Mouse (Mus musculus): ENCODE measurements at regions not wholly inside any gene's neighbourhood (a gene's known extent, or its start where the extent isn't known, plus 50 kb on each side); places are given as distances from the start of the nearest gene placed in this dataset.

DNA sequence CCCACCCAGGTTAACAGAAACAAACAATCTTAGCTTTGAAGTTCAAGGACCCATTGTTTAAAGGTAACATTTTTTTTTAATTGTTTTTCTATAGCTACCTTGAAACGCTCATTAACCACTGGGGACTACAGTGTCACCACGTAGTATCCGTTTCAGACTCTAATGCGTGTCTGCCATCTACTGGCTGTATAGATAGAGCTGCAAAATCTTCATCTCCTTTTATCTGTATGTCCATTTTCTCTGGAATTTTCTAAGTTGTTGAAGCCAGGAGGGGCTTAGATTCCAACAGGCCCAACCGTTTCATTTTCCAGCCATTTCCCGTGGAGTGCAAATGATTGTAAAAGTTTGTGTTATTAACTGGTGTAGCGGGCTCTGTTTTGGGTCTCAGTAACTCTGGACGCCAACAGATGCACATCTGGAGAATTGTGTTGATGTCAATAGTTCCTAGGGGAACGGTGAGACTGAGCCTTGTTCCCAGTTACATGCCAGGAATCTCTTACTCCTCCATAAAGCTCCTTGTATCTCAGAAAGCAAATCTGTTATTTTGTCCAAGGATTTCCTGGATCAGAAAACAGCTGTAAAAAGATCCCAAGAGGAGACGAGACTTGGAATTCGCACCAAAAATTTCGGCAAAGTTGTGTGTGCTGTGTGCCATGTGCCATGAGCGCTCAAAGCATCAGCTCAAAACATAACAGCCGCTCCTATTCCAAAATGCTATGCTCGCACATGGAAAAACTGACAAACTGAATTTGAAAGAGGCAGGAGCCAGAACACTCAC, 158.8 kb upstream of the Phyhipl start:
- DNase-seq (ENCODE audit: low spot score in 2 of 2) = no peak

DNA sequence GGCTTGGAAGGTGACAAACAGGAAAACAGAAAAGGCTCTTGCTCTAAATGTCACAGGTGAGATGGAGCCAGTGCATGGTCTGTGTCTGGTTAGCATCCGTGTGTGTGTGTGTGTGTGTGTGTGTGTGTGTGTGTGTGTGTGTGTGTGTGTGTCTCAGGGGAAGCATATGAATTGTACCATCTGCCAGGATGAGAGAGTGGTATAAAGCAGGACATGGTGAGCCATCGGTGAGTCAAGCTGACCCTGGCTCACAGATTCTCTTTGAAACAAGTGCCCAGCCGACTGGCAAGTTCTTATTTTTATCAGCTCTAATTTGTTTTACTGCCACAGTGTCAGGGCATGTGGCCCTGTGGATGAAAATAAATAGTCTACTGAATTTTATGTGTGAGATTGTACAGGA, 153.6 kb upstream of the Phyhipl start:
- no peak for DNase-seq (ENCODE audit: low spot score in 2 of 2)

GRCm38 (mm10) chr10:70806786-70807385, 151.1 kb upstream of the Phyhipl start:
- DNase-seq (ENCODE audit: low spot score in 2 of 2) = no peak

- no peak for DNase-seq (ENCODE audit: low spot score in 2 of 2)
Measured at GRCm38 (mm10) chr10:70800736-70801306, 145.1 kb upstream of the Phyhipl start.

DNA sequence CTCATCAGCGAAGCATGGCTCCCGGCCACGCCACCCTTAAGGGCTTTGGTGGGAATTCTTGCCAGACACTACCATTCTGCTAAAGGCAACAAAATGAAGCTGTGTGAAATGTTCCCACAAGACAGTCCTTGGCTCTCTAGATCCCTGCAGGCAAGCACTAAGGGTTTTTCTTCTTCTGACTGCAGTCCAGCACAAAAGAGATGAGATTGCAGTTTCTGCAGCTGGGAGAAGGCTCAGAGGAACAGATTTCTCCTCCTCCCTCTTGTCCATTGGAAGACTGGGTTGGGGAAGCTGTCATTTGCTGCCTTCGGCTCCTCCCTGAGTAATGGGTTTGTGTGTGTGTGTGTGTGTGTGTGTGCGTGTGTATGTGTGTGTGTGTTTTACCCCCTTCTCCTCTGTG, 144.1 kb upstream of the Phyhipl start:
- no peak for DNase-seq (ENCODE audit: low spot score in 2 of 2)

DNA sequence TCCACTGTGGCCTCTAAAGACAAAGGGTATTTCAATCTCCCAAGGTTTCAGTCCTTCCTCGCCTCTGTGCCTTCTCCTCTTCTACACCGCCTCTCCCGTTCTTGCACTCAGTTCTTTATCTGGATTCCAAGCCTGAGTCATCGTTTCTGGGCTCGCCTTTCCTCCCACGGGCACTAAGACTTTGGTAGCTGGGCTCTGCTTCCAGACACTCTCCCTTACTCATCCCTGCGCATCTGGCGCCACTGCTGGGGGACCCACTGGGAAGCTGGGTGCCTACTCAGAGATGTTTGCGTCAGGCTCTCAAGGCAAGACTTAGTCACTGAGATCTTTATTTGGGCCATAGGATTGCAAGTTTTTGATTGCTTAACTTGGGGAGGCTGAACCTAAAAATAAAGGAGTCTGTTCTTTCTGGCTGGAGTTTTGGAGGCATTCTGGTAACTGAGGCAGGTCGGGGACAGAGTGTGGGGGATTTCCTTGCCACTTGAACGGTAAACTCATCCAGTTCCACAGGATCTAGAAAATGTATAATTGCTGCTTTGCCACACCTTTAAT, 143.5 kb upstream of the Phyhipl start:
- DNase-seq (ENCODE audit: low spot score in 2 of 2) = no peak

- no peak for DNase-seq (ENCODE audit: low spot score in 2 of 2)
Measured at GRCm38 (mm10) chr10:70788814-70789452, 133.2 kb upstream of the Phyhipl start.

GRCm38 (mm10) chr10:70781036-70781435, 125.3 kb upstream of the Phyhipl start:
- DNase-seq (ENCODE audit: low spot score in 2 of 2) = no peak

GRCm38 (mm10) chr10:70778596-70778995, 122.8 kb upstream of the Phyhipl start:
- DNase-seq (ENCODE audit: low spot score in 2 of 2) = no peak

- no peak for DNase-seq (ENCODE audit: low spot score in 2 of 2)
Measured at GRCm38 (mm10) chr10:70774571-70774970, 118.8 kb upstream of the Phyhipl start.

GRCm38 (mm10) chr10:70774159-70774558, 118.4 kb upstream of the Phyhipl start:
- no peak for DNase-seq (ENCODE audit: low spot score in 2 of 2)

DNA sequence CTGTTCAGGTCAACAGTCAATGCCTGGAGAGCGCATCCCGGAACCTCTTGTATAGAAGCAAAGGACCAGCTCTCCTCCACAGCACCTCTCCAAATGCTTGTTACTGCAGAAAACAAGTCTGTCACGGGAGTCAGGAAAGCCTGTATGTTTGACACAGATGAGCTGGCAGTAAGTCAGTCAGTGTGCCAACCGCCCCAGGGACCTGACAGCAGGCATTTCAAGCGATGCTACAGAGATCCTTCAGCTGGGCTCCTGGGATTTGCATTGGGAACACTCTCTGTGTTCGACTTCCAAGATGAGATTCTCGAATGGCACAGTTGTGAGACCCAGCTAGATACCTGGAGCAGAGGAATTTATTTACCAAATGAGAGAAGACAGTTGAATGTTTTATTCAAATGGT, 111.7 kb upstream of the Phyhipl start:
- DNase-seq (ENCODE audit: low spot score in 2 of 2) = no peak

DNA sequence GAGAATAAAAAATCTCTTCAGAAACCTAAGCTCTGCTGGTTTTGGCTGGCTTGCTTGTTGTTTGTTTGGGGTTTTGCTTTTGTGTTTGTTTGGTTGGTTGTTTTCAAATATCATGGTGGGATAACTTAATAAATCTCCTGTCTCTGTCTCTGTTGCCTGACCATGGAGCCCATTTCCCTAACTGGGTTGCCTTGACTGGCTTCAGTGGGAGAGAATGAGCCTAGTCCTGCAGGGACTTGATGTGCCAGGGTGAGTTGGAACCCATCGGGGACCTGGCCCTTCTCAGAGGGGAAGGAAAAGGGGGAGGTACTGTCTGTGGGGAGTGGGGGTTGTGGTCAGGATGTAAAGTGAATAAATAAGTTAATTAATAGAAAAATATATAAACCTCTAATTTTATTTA, 111.1 kb upstream of the Phyhipl start:
- no peak for DNase-seq (ENCODE audit: low spot score in 2 of 2)

- no peak for DNase-seq (ENCODE audit: low spot score in 2 of 2)
Measured at GRCm38 (mm10) chr10:70766450-70766849, 110.7 kb upstream of the Phyhipl start.

GRCm38 (mm10) chr10:70763206-70763605, 107.4 kb upstream of the Phyhipl start:
- no peak for DNase-seq (ENCODE audit: low spot score in 2 of 2)

DNA sequence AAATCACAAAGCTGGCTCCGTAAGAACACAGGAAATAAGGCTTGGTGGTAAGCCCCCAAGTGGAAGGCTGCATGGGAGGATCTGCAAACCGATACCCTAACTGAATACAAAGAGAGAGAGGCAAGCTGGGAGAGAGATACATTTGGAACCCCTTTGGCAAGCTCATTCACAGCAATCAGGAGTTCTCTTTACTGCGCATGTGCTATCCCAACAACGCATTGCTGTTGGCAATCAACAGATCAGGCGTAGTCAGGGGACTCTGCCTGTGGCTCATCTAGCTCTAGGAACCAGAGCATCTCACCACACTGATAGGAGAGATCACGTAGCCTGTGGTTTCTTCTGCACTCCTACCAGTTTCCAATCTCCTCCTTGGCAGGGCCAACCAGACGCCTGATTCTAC, 103.9 kb upstream of the Phyhipl start:
- DNase-seq (ENCODE audit: low spot score in 2 of 2) = no peak

GRCm38 (mm10) chr10:70751771-70752170, 96.0 kb upstream of the Phyhipl start:
- DNase-seq (ENCODE audit: low spot score in 2 of 2) = no peak

- DNase-seq (ENCODE audit: low spot score in 2 of 2) = no peak
Measured at GRCm38 (mm10) chr10:70750356-70751145, 94.8 kb upstream of the Phyhipl start.

DNA sequence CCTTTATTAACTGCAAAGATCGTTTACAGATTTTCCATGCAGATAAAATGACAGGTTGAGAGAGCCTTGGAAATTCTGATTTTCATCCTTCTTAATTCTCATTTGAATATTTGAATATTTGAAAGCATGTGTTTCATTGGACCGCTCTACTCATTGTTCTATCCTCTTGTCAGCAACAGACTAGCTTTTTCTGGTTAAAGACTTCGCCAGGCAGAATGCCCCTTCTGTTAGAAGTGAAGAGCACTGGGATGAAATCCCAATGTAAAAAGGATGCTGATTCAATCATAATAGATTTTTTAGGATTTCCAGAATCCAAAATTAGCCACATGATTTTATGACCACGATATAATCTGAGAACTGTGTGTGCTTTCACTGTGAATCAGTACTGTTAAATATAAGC, 90.8 kb upstream of the Phyhipl start:
- no peak for DNase-seq (ENCODE audit: low spot score in 2 of 2)

GRCm38 (mm10) chr10:70741909-70742308, 86.1 kb upstream of the Phyhipl start:
- DNase-seq (ENCODE audit: low spot score in 2 of 2) = no peak

DNA sequence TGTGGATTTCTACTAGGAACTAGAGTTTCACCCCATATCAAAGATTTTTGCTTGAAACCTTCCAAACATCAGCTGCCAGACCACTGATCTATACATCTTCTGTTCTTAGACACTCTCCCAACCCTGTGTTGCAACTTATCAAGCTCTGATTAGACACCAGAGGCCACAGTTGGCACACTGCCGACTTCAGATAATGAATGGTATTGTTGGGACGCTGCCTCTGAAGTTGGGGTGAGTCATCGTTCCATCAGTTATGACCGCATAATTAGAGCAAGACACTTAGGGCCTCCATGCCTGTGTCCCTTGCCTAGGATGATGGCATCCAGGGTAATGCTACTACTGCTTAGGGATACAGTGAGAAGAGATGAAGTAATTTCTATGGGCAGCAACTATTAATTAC, 84.3 kb upstream of the Phyhipl start:
- DNase-seq (ENCODE audit: low spot score in 2 of 2) = no peak

All from spleen, postnatal 10 days (tissue).